Mouse (Mus musculus) midbrain, embryonic 10.5 days (tissue): Measurements from ENCODE around the gene Nmt2. TPM values are rescaled to one million over a fixed set of nuclear protein-coding genes. Genes with fewer than 3 reads are reported as not detected.

ENCODE experiments used
- polyA plus RNA-seq: library from polyadenylated mRNA; unstranded; fragments of >200 nt; fragmentation: Nextera tagmentation; extraction: Ambion mirVana; gene quantifications from 2 replicates; pipeline ENCODE4 v1.2.1, GENCODE M21; 2016

Gene Nmt2
- polyA plus RNA-seq, 1 experiment from 2014 or later: 67.1 TPM

Other genes starting within 250 kb of the Nmt2 start
- gene Fam171a1, start 170.0 kb upstream of the Nmt2 start, polyA plus RNA-seq: 38.7 and 45.8 TPM in 2 replicates
- 23.4 and 23.5 TPM in 2 replicates for gene Rpp38, start 48.4 kb downstream of the Nmt2 start, polyA plus RNA-seq
- 0.41 TPM in 1 of 2 replicates, not detected in the other for gene Acbd7, start 52.0 kb downstream of the Nmt2 start, polyA plus RNA-seq
- gene Olah, start 113.0 kb downstream of the Nmt2 start, polyA plus RNA-seq: not detected in 2 replicates
- not detected in 2 replicates for gene Meig1, start 138.4 kb downstream of the Nmt2 start, polyA plus RNA-seq
- gene Dclre1c, start 139.9 kb downstream of the Nmt2 start, polyA plus RNA-seq: 7.7 and 7.8 TPM in 2 replicates
- gene Suv39h2, start 190.8 kb downstream of the Nmt2 start, polyA plus RNA-seq: 36.3 and 40.5 TPM in 2 replicates
- gene Gm45902, start 228.6 kb downstream of the Nmt2 start, polyA plus RNA-seq: 9.9 and 10.9 TPM in 2 replicates
- 134 and 141 TPM in 2 replicates for gene Hspa14, start 228.6 kb downstream of the Nmt2 start, polyA plus RNA-seq
- 0.16 and 0.47 TPM in 2 replicates for gene Cdnf, start 228.8 kb downstream of the Nmt2 start, polyA plus RNA-seq